Mouse (Mus musculus) liver, embryonic 14.5 days (tissue): ENCODE measurements around the gene Ptpn14. TPM values are rescaled to one million over a fixed set of nuclear protein-coding genes. Genes with fewer than 3 reads are reported as not detected.

Source experiments
- ATAC-seq: fragments of 200-750 bp; cut with Nextera tagmentation; 2 replicates; pipeline ENCODE4 v1.8.0; 2017; ENCODE audit warnings: moderate number of reproducible peaks, mild to moderate bottlenecking, moderate library complexity; ENCODE audit not compliant: insufficient read depth
- DNase-seq, 3 experiments: peaks; one replicate each; pipeline ENCODE4 v3.0.0-alpha.2; 2012 to 2013; ENCODE audit warnings: low read depth in 3 of 3, low spot score in 3 of 3
- H3K27ac ChIP-seq: fragments of 300-500 bp; sonication (generic); 2 replicates; pipeline ENCODE4 v1.5.1; 2014; ENCODE audit warnings: moderate library complexity, mild to moderate bottlenecking, control low read depth, inconsistent platforms
- H3K27me3 ChIP-seq: fragments of 300-500 bp; sonication (generic); 2 replicates; pipeline ENCODE4 v1.6.1; 2014; ENCODE audit warnings: mild to moderate bottlenecking, low read length, moderate library complexity; ENCODE audit not compliant: control insufficient read depth, insufficient read depth
- H3K36me3 ChIP-seq: fragments of 300-500 bp; sonication (generic); replicated peaks from 2 replicates; pipeline ENCODE4 v1.6.1; 2014; ENCODE audit warnings: low read depth; ENCODE audit not compliant: control insufficient read depth, insufficient read depth
- H3K4me1 ChIP-seq, 2 experiments: fragments of 200-500 bp in 1 of 2; fragments of 300-500 bp in 1 of 2; sonication (generic) in 1 of 2; replicated peaks; 2 replicates each; pipeline ENCODE4 v1.6.1; 2012 to 2014; ENCODE audit warnings: antibody characterized with exemption in 1 of 2, inconsistent platforms in 1 of 2, low read length in 1 of 2; ENCODE audit not compliant: control insufficient read depth in 2 of 2, insufficient read depth in 2 of 2
- H3K4me2 ChIP-seq: fragments of 300-500 bp; sonication (generic); 2 replicates; pipeline ENCODE4 v1.6.1; 2014; ENCODE audit warnings: low read depth, mild to moderate bottlenecking, control low read depth, moderate library complexity
- H3K4me3 ChIP-seq, 2 experiments: fragments of 200-500 bp in 1 of 2; fragments of 300-500 bp in 1 of 2; sonication (generic) in 1 of 2; 2 replicates each; pipeline ENCODE4 v1.5.1; 2012 to 2014; ENCODE audit warnings: low read depth in 2 of 2, low read length in 2 of 2, mild to moderate bottlenecking in 2 of 2, control low read depth in 1 of 2, inconsistent platforms in 1 of 2, moderate library complexity in 1 of 2; ENCODE audit not compliant: insufficient read depth in 1 of 2
- H3K9ac ChIP-seq: fragments of 300-500 bp; sonication (generic); replicated peaks from 2 replicates; pipeline ENCODE4 v1.6.1; 2014; ENCODE audit warnings: mild to moderate bottlenecking, control low read depth, moderate library complexity
- H3K9me3 ChIP-seq: fragments of 300-500 bp; sonication (generic); 2 replicates; pipeline ENCODE4 v1.6.1; 2016; ENCODE audit warnings: low read length, mixed read lengths; ENCODE audit not compliant: control insufficient read depth
- CTCF ChIP-seq: IDR thresholded peaks from 2 replicates; pipeline ENCODE4 v1.5.1; 2016; ENCODE audit warnings: antibody characterized with exemption, low read depth, control low read depth
- EP300 ChIP-seq: IDR thresholded peaks from 2 replicates; pipeline ENCODE4 v1.6.1; 2016; ENCODE audit warnings: antibody characterized with exemption, low read depth
- WGBS: fragments of 180-500 bp; shearing (Covaris S2); extraction: QIAGEN DNeasy Blood & Tissue Kit; methylation state at CpG from one replicate; pipeline ENCODE4 v1.1.7; 2014; ENCODE audit not compliant: insufficient replicate concordance; 5-methylcytosine and 5-hydroxymethylcytosine counted together
- polyA plus RNA-seq, 2 experiments: library from polyadenylated mRNA; depleted of rRNA in 1 of 2; stranded (reverse) in 1 of 2; unstranded in 1 of 2; fragments of >200 nt; fragmentation: Nextera tagmentation in 1 of 2; extraction: Ambion mirVana in 1 of 2; gene quantifications; 2 replicates each; pipeline versions ENCODE4 v1.2.1 to v1.2.3; 2012 to 2014

Ptpn14 gene
- polyA plus RNA-seq, 2 experiments = 0.22 to 0.50 TPM

- Histone ChIP-seq H3K4me3 (no peak overlapping the region), H3K9ac (no peak overlapping the region), H3K9me3 (no peaks in the 10 kb centered on the region), H3K4me2 (no peak overlapping the region), H3K4me1 (peaks cover 0 to 7% of the 10 kb centered on the region in 2 experiments; a peak in 2 of 4 replicates), H3K27me3 (no peaks in the 10 kb centered on the region), H3K27ac (no peak overlapping the region), H3K36me3 (no peaks in the 10 kb centered on the region)
- TF ChIP-seq EP300 (peak; percentile 62), CTCF (no peak)
- ATAC-seq = peak; percentile 79
- peak in 1 of 3 experiments; percentile 20 for DNase-seq
These were observed 32.7 kb upstream of the Ptpn14 start for GRCm38 (mm10) chr1:189695321-189695720.

- Histone ChIP-seq H3K9me3 (no peaks in the 10 kb centered on the region), H3K4me1 (peaks cover 0 to 7% of the 10 kb centered on the region in 2 experiments; a peak in 2 of 4 replicates), H3K36me3 (no peaks in the 10 kb centered on the region), H3K27ac (no peak overlapping the region), H3K4me2 (no peak overlapping the region), H3K9ac (no peak overlapping the region), H3K27me3 (no peaks in the 10 kb centered on the region), H3K4me3 (no peak overlapping the region)
- ATAC-seq (no peak), DNase-seq (no peak)
- WGBS = 52% methylated on average over 4 of the region's 4 CpGs
- no peak for TF ChIP-seq EP300
- peak; percentile 63 for TF ChIP-seq CTCF
These were observed 29.7 kb upstream of the Ptpn14 start for GRCm38 (mm10) chr1:189698416-189698815.

- DNase-seq (no peak), ATAC-seq (no peak)
- no peak overlapping the region for H3K27ac ChIP-seq
- H3K9me3 ChIP-seq = no peaks in the 10 kb centered on the region
- WGBS = 51% methylated on average over 6 of the region's 6 CpGs
- H3K27me3 ChIP-seq = no peaks in the 10 kb centered on the region
- no peaks in the 10 kb centered on the region for H3K36me3 ChIP-seq
- no peak overlapping the region for H3K4me3 ChIP-seq
- TF ChIP-seq CTCF (no peak), EP300 (no peak)
- no peak overlapping the region for H3K9ac ChIP-seq
- no peak overlapping the region for H3K4me2 ChIP-seq
- H3K4me1 ChIP-seq = peaks cover 0 to 6% of the 10 kb centered on the region in 2 experiments; a peak in 2 of 4 replicates
These were observed 27.9 kb upstream of the Ptpn14 start for GRCm38 (mm10) chr1:189700186-189700585.

GRCm38 (mm10) chr1:189700990-189701389 lies 27.1 kb upstream of the Ptpn14 start:
- H3K4me1 ChIP-seq = no peaks in the 10 kb centered on the region
- no peaks in the 10 kb centered on the region for H3K27me3 ChIP-seq
- no peaks in the 10 kb centered on the region for H3K9me3 ChIP-seq
- 5% methylated on average over 6 of the region's 6 CpGs for WGBS
- no peak overlapping the region for H3K27ac ChIP-seq
- peak; percentile 53; the same call in 1 of the 2 replicates for ATAC-seq
- no peak overlapping the region for H3K9ac ChIP-seq
- no peaks in the 10 kb centered on the region for H3K36me3 ChIP-seq
- peak; percentile 36 to 49 (median 38) for DNase-seq
- TF ChIP-seq CTCF = peak; percentile 88
- no peak for TF ChIP-seq EP300
- H3K4me3 ChIP-seq = no peak overlapping the region
- H3K4me2 ChIP-seq = no peak overlapping the region

GRCm38 (mm10) chr1:189703156-189703555 lies 24.9 kb upstream of the Ptpn14 start:
- DNase-seq = no peak

More at GRCm38 (mm10) chr1:189703156-189703555, 24.9 kb upstream of the Ptpn14 start:
- WGBS = 47% methylated on average over 7 of the region's 7 CpGs
- H3K4me1 ChIP-seq = no peaks in the 10 kb centered on the region
- H3K4me3 ChIP-seq = no peak overlapping the region
- no peak for TF ChIP-seq EP300
- peak; percentile 17; the same call in 1 of the 2 replicates for TF ChIP-seq CTCF
- no peaks in the 10 kb centered on the region for H3K36me3 ChIP-seq
- H3K4me2 ChIP-seq = no peak overlapping the region
- no peak for ATAC-seq
- no peaks in the 10 kb centered on the region for H3K27me3 ChIP-seq
- H3K9me3 ChIP-seq = no peaks in the 10 kb centered on the region
- H3K27ac ChIP-seq = no peak overlapping the region
- no peak overlapping the region for H3K9ac ChIP-seq
